Mouse (Mus musculus): Measurements from ENCODE around the gene Npw.

GRCm38 (mm10) chr17:24706982-24707800, 48.9 kb upstream of the Npw start, which contains the start of gene Tbl3:
- TF ChIP-seq POLR2A (IDR thresholded peaks at IDR 0.05; ENCODE audit: insufficient read depth, low read depth, low read length): peak; percentile 86; the same call in 1 of the 2 replicates
- TF ChIP-seq CTCF (IDR thresholded peaks at IDR 0.05; ENCODE audit: insufficient read depth, low read depth, low read length): no peak
